Mouse (Mus musculus): ENCODE measurements at regions not wholly inside any gene's neighbourhood (a gene's known extent, or its start where the extent isn't known, plus 50 kb on each side); places are given as distances from the start of the nearest gene placed in this dataset.

DNA sequence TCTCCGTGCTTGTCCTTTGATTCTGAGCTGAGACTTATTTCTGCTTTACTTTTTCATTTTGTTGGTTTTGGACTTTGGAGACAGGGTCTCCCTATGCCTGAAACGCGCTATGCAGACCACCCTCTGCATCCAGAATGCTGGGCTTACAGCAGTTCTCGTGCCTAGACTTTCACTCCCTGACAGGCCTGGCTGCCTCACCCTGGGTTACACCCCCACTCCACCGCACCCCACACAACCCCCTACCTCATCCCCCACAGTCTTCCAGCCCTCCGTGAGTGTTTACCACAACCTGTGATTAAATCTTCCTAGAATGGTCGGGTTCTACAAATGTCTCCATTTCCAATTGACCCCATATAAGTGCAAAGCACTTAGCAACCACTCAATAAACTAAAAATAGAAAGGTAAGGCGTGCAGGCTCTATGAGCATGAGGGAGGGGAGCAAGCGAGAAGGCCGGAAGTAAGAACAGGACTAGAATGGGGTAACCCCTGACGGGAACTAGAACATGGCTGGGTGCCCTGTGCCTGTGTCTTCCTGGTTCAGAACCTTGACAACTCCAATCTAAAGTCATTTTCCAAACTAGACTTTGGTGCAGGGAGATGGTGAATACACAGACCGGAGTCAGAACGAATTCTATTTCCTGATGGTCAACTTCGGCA lies 131.2 kb upstream of the Lef1 start:
- no peak for DNase-seq (ENCODE audit: low spot score in 2 of 2)

DNA sequence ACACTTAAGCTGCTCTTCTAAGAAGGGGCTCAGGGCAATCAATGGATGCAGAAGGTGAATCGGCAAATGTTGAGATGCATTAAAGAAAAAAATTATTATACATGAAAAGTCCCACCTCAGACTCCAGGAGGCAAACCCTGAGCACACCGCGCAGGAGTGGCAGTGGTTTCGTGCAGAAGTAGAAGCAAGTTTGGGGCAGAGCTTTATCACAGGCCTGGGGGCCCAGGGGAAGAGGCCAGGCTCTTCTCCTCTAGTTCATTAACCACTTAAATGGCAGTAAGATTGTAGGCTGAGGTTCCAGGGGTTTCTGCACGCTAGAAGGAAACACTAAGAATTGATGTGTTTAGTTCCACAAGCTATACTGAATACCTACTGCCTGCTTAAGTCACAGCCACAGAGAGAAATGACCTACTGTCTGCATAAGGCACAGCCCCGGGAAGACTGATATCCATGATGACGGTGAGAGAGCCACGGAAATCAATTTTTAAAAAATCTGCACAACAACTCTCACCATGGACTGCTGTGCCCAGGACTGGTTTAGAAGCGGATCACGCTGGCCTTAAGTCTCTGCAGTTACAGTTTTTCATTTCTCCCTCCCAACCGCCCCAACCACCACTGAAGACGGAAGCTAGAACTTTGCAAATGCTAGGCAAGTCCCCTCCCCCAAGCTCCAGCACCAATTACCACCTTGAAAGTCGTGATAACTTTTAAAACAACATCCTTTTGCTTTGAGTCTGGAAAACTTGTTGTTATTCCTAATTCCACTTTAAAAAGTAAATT lies 132.2 kb upstream of the Lef1 start:
- DNase-seq (ENCODE audit: low spot score in 2 of 2) = no peak

DNA sequence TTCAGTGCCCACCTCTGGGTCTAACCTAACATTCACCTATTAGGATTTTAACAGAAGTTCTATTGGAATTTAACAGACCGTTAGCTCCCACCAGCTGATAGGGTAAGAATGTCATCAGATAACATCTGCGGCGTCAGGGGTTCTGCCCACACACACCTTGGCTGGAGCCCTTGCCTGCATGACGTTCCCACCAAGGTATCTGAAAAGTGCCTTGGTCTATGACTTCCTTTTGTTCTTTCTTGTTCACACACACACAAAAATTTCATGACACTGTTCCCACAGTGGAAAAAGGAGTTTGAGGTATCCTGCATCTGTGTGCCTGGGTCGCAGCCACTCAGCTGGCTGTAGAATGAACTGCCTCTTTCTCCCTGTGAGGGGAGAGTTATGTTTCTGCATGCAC lies 134.1 kb upstream of the Lef1 start:
- DNase-seq (ENCODE audit: low spot score in 2 of 2) = no peak

DNA sequence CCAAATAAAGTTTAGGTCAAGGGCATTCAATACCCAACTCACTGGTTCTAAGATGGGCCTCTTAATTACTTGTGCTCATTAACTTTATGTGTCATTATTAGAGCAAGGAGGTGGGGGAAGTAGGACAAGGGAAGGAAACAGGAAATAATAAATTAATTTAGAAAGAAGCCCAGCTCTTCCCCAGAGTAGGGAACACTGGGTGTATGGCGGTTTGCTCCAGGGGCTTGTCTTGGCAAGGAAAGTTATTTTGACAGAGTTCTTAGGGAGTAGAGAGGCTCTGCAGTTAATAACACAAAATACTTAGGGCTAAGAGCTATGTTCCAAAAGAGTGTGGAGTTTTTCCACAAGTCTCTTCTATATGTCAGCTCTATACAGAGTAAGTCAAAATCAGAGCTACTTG lies 135.0 kb upstream of the Lef1 start:
- DNase-seq (ENCODE audit: low spot score in 2 of 2) = no peak

DNA sequence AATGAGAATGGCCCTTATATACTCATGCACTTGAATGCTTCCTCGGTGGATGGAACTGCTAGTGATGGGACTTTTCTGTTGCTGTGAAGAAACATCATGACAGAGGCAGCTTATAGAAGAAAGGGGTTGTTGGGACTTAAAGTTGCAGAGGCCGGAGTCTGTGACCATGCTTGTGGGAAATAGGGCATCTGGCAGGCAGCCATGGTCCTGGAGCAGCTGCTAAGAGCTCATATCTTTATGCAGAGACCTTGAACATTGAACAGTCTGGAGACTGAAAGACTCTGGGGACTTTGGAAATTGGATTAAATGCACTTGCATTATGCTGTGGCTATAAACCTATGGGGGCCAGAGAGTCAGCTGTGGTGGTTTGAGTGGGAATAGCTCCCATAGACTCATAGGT lies 138.1 kb upstream of the Lef1 start:
- DNase-seq (ENCODE audit: low spot score in 2 of 2) = no peak

DNA sequence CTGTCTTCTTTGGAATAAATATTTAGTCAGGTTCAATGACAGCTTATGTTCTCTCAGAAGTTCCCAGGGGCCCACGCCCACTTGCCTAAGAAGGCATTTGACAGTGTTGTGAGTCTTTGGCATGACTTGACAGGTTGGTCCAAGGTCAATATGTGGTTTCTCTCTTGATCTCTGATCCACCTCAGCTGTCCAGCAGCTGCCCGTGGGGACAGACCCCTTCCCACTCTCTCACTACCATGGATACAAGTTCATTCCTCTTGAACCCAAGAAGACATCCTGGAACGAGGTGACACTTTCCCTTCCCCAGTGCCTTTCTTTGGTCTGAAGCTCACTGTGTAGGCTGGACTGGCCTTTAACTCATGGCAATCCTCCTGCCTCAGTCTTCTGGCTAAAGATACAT lies 145.0 kb upstream of the Lef1 start:
- DNase-seq (ENCODE audit: low spot score in 2 of 2) = no peak

DNA sequence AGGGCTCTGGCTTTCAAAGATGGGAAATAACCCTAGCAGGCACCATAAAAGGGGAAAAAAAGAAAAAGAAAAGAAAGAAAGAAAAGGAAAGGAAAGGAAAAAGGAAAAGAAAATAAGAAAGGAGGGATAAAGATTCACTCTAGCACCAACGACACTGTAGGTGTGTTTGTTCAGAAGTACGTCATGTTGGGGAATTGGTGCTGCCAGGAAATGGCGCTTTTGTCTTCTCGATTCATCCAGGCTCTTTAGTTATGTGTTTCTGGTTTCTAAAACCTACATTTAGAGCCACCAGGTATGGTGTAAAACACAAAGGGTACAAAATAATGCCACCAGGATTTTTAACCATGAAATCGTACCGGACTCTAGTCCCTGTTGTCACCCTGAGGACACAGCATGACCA lies 146.2 kb upstream of the Lef1 start:
- no peak for DNase-seq (ENCODE audit: low spot score in 2 of 2)

DNA sequence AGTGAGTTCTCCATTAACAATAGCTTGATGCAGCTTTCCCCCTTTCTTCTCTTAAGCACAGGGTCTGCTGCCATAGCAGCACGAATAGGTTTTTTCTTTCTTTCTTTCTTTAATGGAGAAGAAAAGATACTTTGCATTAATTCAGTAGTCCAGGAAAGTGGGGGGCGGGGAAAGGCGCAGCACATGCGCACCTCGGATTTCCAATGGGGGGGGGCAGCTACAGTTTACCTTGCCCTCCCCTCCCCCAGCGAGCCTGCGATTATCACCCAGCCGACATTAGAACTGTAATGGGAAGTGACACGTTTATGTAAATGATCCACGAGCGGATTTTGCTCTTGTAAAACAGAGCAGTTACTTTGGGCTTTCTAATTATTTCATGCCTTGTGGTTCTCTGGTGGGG lies 146.6 kb upstream of the Lef1 start:
- DNase-seq (ENCODE audit: low spot score in 2 of 2) = no peak

DNA sequence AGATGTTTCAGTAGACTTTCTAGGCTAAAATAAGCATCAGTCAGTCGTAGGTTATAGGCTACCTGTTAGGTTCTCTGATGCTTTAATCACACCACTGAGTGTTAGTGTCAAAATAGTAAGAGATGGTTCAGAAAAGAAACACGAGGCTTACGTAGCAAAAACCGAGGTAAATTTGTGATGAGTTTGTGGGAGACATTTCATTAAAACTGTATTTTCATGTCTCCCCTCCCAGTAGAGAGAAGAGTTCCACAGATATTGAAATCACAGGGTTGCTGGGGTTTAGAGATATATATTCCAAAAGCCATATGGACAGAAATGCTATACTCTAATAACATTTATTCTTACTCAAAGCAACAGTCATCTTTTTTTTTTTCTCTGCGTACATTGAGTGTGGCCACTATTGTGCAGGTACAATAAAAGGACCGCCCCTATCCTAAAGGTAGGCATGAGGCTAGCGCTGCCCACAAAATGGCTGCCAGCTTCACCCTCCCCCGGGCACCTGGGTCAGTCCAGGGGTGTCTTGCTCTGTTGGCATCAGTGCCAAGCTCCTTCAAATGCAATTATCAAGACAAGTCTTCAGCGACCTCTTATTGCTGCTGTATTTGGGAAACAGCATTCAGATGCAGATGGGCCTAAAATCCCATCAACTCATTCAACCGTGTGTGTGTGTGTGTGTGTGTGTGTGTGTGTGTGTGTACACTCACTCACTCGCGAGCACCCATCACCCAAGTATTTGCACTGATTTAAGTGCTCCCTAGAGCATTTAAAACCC lies 147.4 kb upstream of the Lef1 start:
- DNase-seq (ENCODE audit: low spot score in 2 of 2) = no peak

DNA sequence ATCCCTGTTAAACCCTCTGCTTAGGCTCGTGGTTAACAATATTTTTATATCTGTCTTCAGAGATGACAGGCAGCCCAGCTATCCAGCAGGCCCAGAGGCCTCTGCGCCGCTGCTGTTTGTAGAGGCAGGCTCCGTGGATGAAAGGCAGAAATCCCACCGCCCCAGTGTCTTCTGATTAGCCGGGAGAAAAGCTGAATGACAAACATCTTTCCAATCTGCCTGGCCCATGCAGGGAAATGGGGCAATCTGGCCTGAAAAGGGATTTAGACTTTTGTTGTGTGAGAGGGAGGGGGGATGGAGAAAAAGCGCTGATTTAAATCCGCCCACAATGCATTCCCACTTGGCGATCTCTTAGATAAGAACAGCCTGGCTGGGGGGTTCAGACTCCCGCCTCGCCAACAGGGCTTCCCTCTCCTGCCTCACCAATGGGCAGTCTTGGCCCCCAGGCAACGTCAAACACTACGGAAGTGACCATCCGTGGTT lies 148.1 kb upstream of the Lef1 start:
- DNase-seq (ENCODE audit: low spot score in 2 of 2) = no peak

DNA sequence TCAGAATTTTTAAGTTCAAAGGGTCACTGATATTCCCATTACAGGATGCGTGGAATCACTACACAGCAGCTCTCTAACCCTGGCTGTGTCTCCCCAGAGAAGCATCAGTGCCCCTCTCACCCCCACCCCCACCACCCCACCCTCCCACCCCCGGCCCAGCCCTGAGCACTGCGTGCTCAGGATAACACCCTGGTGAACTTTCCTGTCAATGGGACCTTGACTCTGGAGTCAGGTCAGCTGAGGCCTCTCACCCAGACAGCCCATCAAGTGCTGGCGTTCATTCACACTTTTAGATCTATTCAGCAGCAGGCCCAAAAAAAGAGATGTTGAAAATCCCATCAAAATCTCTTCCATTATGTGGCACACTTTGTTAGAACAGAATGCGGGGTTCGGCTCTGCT lies 148.6 kb upstream of the Lef1 start:
- no peak for DNase-seq (ENCODE audit: low spot score in 2 of 2)

DNA sequence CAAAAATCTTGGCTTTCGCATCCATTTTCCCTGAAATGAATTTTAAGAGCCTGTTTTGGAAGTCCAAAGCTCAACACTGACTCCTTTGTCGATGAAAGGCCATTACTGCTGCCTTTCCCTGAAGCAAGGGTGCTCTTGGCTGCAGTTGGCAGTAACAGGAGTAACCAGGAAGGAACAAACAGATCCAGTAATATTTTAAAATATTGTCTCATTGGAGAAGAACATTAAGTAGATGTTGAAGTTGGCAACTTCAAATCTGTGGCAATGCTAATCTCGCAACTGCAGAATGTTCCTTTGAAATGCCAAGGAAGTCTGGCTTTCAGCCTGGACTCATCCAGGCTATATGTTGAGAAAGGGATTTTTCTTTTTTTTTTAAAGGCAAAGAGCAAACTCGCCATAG lies 154.3 kb upstream of the Lef1 start:
- no peak for DNase-seq (ENCODE audit: low spot score in 2 of 2)

DNA sequence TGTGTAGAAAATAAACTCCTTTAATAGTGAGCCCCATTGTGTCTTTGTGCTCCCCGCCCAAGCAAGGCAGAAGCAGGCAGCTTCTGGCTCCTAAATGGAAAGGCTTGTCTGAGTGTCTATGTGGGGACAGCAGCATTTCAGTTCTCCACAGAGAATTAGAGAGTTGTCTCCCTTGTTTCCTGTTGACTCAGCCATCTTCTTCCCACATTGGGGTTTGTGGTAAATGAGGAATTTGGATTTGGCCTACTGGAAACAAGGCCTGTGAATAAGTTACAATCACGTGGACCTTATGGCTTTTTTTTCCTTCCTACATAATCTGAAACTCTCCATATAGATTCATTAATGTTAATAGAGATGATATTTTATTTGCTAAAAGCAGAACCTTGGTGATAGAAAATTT lies 158.9 kb upstream of the Lef1 start:
- DNase-seq (ENCODE audit: low spot score in 2 of 2) = no peak

DNA sequence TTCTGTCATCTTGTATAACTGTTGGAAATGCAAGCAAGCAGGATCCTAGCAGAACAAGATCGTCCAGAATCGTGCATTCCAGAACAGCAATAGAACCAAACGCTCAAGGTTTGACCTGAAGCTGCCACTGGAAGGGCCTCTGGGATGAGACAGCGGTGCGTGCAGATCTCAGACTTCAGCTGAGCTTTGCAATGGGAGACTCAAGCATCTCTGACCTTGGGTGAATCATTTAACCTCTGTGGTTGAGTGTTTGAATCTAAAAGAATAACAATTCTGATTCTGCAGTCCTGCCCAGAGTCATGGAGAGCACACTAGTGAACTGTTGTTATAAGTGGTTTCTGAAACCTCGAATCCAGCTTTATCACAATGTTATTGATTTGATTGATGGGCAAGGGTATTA lies 159.4 kb upstream of the Lef1 start:
- DNase-seq (ENCODE audit: low spot score in 2 of 2) = no peak

DNA sequence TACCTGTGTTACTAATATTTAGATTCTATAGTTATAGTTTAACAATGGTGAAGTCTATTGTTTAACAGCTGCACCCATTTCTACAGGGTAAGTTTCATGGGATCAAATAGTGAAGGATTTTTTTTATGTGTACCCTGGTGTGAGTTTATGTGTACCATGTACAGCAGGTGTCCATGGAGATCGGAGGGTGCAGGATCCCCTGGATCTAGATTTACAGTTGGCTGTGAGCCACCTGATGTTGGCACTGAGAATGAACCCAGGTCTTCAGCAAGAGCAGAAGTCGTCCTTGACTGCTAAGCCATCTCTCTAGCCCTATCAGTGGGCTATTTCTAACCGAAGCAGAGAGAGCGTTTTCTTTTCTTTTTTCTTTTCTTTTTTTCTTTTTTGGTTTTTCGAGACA lies 162.4 kb upstream of the Lef1 start:
- no peak for DNase-seq (ENCODE audit: low spot score in 2 of 2)

DNA sequence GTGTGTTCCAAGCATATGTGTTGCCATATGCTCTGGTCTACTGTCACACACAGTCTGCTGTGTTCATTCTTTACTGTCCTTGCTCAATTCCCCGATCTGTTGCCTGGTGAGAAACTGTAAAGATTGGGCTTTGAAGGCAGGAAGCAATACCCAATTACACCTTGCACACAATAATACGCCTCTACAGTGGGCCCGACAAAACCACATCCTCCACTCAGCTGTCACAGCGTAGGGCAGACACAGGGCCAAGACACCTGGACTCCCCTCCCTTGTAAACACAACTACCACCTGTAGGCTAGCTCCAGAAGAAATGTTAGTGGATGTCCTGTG lies 163.0 kb upstream of the Lef1 start:
- no peak for DNase-seq (ENCODE audit: low spot score in 2 of 2)

DNA sequence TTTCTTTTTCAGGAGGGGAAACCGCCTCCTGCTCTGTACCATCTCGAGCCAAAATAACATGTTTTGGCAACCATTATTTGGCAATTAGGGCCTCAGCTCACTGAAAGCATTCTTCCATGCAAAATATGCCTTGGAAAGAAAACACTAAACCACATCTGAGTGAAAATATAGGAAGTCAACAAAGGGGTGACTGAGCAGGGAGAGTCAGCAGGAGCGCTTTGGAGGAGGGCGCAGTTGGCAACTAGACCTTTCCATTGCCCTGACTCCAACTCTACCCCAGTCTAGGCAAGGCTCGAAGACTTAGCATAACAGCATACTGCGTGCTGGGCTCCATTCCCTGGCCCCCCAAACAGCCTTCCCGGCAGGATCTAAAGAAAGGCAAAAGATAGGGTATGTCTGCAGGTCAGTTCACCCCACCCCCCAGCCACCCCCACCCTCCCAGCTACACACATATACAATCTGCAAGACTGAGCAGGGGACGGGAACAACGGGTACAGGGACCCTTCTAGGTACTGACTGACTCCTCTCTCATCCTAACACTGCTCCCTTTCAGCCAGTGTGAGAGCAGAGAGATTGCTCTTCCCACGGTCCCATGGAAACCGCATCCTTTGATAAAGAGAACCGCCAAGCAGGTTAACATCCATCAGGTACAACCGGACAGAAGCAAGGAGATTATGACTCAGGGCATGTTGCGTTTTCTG lies 163.5 kb upstream of the Lef1 start:
- DNase-seq (ENCODE audit: low spot score in 2 of 2) = no peak

DNA sequence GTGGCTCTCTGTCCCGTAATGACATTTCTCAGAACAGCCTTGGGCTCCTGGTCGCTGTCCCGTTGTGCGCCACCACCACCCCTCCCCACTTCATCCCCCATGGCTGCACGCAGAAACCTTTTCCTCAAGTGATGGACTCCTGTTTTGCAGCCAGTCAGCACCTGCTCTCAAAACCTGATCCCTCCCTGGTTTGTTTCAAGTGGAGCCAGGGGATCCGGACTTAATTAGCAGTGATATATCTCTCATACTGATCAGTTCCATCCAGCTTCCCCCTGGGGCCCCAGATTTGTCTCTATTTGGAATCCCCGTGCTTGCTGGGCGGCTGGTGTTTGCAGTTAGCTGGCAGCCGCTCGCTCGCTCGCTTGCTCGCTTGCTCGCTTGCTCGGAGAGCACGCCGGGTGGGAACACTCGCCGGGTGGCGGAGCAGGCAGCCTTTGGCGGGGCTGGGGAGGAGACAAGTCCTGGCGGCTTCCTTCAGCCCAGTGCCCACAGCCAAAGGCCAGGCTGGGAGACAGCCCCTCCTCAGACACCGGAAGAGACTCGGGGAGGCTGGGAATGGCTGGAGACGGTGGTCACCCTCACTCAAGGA lies 164.3 kb upstream of the Lef1 start:
- peak in 1 of 2 experiments; percentile 27 for DNase-seq (ENCODE audit: low spot score in 2 of 2)

DNA sequence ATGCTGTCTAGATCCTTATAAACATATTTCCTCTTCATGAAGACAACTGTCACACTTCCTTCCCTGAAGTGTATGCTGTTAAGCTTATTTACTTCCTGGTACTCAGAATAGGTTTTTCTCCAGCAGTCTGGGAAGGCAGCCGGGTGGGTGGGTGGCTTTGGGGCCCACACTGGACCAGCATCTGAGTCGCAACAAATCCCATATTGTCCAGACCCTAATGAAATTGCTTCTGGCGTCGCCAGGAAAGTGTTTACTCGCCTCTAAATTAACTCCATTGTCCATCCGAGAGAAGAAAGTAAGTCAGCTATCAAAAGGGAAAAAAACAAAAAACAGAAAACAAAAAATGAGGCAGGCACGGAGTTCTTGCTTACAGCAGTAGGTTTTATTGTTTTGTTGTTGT lies 164.9 kb upstream of the Lef1 start:
- no peak for DNase-seq (ENCODE audit: low spot score in 2 of 2)

DNA sequence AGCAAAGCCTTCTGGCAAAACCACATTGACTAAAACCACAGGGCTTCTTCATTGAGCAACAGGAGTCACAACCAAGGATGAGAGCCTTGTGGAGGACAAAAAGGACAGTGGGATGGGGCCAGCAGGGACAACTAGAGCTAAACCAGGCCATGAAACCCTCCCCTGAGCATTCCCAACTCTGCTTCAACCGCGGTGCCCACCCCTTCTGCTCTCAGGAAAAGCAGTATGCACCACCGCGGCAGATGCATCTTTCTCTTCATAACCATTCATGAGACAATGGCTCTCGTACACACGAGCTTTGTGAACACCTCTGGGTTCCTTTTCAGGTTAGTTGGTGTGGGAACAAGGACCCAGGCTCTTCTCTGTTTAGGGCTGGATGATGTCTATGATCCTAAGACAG lies 166.0 kb upstream of the Lef1 start:
- DNase-seq (ENCODE audit: low spot score in 2 of 2) = no peak

DNA sequence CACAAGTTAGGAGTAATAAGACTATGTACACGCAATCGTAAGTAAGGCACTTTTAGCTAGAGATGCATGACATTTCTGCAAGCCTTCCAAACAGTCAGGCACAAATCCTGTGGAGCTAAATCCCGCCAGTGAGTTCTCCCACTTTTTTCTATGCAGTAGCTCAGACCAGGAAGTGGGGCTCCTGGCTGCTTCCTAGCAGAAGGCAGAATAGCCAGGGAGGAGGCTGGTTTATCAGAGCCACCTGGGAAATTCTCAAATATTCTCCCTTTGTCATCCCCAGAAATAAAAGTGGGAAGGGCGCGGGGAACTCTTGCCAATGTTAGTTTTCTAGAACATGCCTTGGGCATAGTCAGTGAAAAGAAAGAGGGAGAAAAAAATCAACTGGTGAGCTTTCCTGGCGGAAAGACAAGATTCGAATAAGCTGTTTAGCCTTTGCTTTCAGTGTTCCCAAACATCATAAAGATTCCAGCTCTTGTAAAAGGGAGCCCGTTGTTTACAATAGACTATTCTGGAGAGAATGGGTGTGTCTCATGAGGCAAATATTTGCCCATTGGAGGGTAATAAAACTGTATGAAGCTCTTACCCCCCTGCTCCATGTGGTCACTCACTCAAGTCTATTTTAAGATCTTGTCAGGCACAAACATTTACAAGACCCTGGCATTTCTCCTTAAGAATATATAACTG lies 167.2 kb upstream of the Lef1 start:
- DNase-seq (ENCODE audit: low spot score in 2 of 2) = no peak

Measured in right cerebral cortex, postnatal 36 days (tissue).